13 mouse cellular contexts compared by ENCODE assay signal in genomic region chr6:16958102-16958501, GRCm38 (mm10). TPM values are rescaled to one million over a fixed set of nuclear protein-coding genes. Genes with fewer than 3 reads are reported as not detected.
DNase-seq lines count a peak whose midpoint lies in the region; ATAC-seq and TF ChIP-seq lines count a peak whose summit lies in the region.
"Had no signal": no experiment of that assay in that cellular context is flagged by ENCODE, and none has a peak within 500 bp of the region (broad histone marks: within the 10 kb centered on the region; RNA-seq: fewer than 3 reads in every experiment).

No protein-coding gene starts in this region.

- TF ChIP-seq CTCF in lung, adult 2 months (IDR thresholded peaks at IDR 0.05; ENCODE audit: insufficient read depth, low read length) = no peak
- TF ChIP-seq CTCF in brain, embryonic 14.5 days (IDR thresholded peaks at IDR 0.05; ENCODE audit: borderline replicate concordance, extremely low read depth, insufficient read depth, insufficient read length) = no peak

- H3K4me2 ChIP-seq in heart, embryonic 15.5 days = no peak overlapping the region
- H3K4me2 ChIP-seq in heart, embryonic 12.5 days = no peak overlapping the region
- H3K4me2 ChIP-seq: forebrain, embryonic 12.5 days had no signal

- no peak for TF ChIP-seq POLR2A in lung, adult 2 months (IDR thresholded peaks at IDR 0.05; ENCODE audit: borderline replicate concordance, extremely low read depth, low read depth, low read length)
- TF ChIP-seq POLR2A in brain, embryonic 14.5 days (IDR thresholded peaks at IDR 0.05; ENCODE audit: borderline replicate concordance, extremely low read depth, insufficient read depth, insufficient read length, poor library complexity, severe bottlenecking) = no peak

- no peaks in the 10 kb centered on the region for H3K9me3 ChIP-seq in heart, embryonic 15.5 days (replicated peaks)
- no peaks in the 10 kb centered on the region for H3K9me3 ChIP-seq in heart, embryonic 12.5 days (replicated peaks)
- H3K9me3 ChIP-seq: forebrain, embryonic 12.5 days had no signal

- peak; percentile 15 for DNase-seq in lung, postnatal 14 days
- DNase-seq in lung, adult 2 months = no peak
- peak; percentile 33 for DNase-seq in brain, embryonic 14.5 days (ENCODE audit: low read depth)
- peak; percentile 39 to 52 for DNase-seq in heart, postnatal 14 days
- DNase-seq in spleen, adult 12 weeks (ENCODE audit: low spot score) = no peak
- DNase-seq: adrenal gland, adult 2 months; kidney, postnatal 4 days; right cerebral cortex, postnatal 14 days; thymus, postnatal 36 days had no signal

- no peaks in the 10 kb centered on the region for H3K4me1 ChIP-seq in heart, embryonic 15.5 days (replicated peaks)
- H3K4me1 ChIP-seq in heart, embryonic 12.5 days (replicated peaks) = no peaks in the 10 kb centered on the region
- H3K4me1 ChIP-seq in lung, adult 2 months (ENCODE audit: control insufficient read depth, insufficient read depth, low read length) = no peaks in the 10 kb centered on the region
- H3K4me1 ChIP-seq: forebrain, embryonic 12.5 days had no signal

- intact Hi-C loops in heart, postnatal 14 days (cut with DNase I) = no loop called here

- WGBS in heart, embryonic 15.5 days = 54% methylated on average over 3 of the region's 3 CpGs
- 55% methylated on average over 3 of the region's 3 CpGs for WGBS in heart, embryonic 12.5 days
- WGBS in lung, adult 2 months = 63% methylated on average over 3 of the region's 3 CpGs

- H3K9ac ChIP-seq in heart, embryonic 15.5 days = no peak overlapping the region
- no peak overlapping the region for H3K9ac ChIP-seq in heart, embryonic 12.5 days
- H3K9ac ChIP-seq: forebrain, embryonic 12.5 days had no signal

- no peak overlapping the region for H3K4me3 ChIP-seq in heart, embryonic 15.5 days
- H3K4me3 ChIP-seq in heart, embryonic 12.5 days = no peak overlapping the region
- no peak overlapping the region for H3K4me3 ChIP-seq in lung, adult 2 months (replicated peaks; ENCODE audit: extremely low read depth, low read depth, low read length)
- H3K4me3 ChIP-seq: forebrain, embryonic 12.5 days had no signal

- 0 out of 2 replicates have a peak overlapping the region, but pooled peaks have one; percentile 5 for H3K27ac ChIP-seq in heart, embryonic 15.5 days
- H3K27ac ChIP-seq in heart, embryonic 12.5 days (ENCODE audit: poor library complexity, severe bottlenecking) = no peak overlapping the region
- H3K27ac ChIP-seq: forebrain, embryonic 12.5 days; hindbrain, postnatal 0 days had no signal

- no peaks in the 10 kb centered on the region for H3K27me3 ChIP-seq in heart, embryonic 15.5 days
- no peaks in the 10 kb centered on the region for H3K27me3 ChIP-seq in heart, embryonic 12.5 days (replicated peaks)
- H3K27me3 ChIP-seq: forebrain, embryonic 12.5 days had no signal

- ATAC-seq in heart, embryonic 15.5 days (replicated peaks; ENCODE audit: insufficient number of reproducible peaks, insufficient read depth, low FRiP score, low read depth) = no peak
- ATAC-seq in heart, embryonic 12.5 days (ENCODE audit: insufficient number of reproducible peaks, low FRiP score) = no peak
- ATAC-seq: hindbrain, postnatal 0 days had no signal

- H3K36me3 ChIP-seq in heart, embryonic 15.5 days = no peaks in the 10 kb centered on the region
- no peaks in the 10 kb centered on the region for H3K36me3 ChIP-seq in heart, embryonic 12.5 days
- H3K36me3 ChIP-seq: forebrain, embryonic 12.5 days had no signal

RNA-seq across cellular contexts. Expression of gene Tfec, which starts 59.9 kb away (rescaled TPM):
- polyA plus RNA-seq in heart, embryonic 15.5 days (2015; fragmentation: Nextera tagmentation; extraction: Ambion mirVana) = 0.55 and 0.76 TPM in 2 replicates
- polyA plus RNA-seq in heart, embryonic 12.5 days (2016; fragmentation: Nextera tagmentation; extraction: Ambion mirVana) = 0.24 and 0.26 TPM in 2 replicates
- polyA plus RNA-seq in lung, adult 2 months (2012; rRNA removed) = 2.6 and 4.4 TPM in 2 replicates
- polyA plus RNA-seq in brain, embryonic 14.5 days (2012; rRNA removed) = 0.26 and 0.60 TPM in 2 replicates
- total RNA-seq in heart, postnatal 14 days (2021) = under 1 TPM; 0.27 to 0.57 TPM
- polyA plus RNA-seq: adrenal gland, adult 2 months; hindbrain, postnatal 0 days had no signal

Comparison
In these comparisons a context has a peak if more than half of its experiments do, and no peak if none do; other contexts are left out.
1. DNase-seq: peak in lung, postnatal 14 days (single experiment), brain, embryonic 14.5 days (single experiment) and heart, postnatal 14 days (2 of 2); none in lung, adult 2 months (single experiment) and spleen, adult 12 weeks (single experiment).